Mouse (Mus musculus): ENCODE data around the gene Slc9a8.

GRCm38 (mm10) chr2:167381596-167381995 is 39.9 kb upstream of the Slc9a8 start:
- no peak for TF ChIP-seq CTCF (IDR thresholded peaks at IDR 0.05; ENCODE audit: low read depth)
- TF ChIP-seq EP300 (IDR thresholded peaks at IDR 0.05; ENCODE audit: low read depth) = no peak

Measured in liver, postnatal 0 days (tissue).